Comparison of ENCODE assay signal across 9 mouse cellular contexts in genomic region chr2:92954404-92955114, GRCm38 (mm10). TPM values are rescaled to one million over a fixed set of nuclear protein-coding genes. Genes with fewer than 3 reads are reported as not detected.
DNase-seq lines count a peak whose midpoint lies in the region; ATAC-seq and TF ChIP-seq lines count a peak whose summit lies in the region.
"Had no signal": no experiment of that assay in that cellular context is flagged by ENCODE, and none has a peak within 500 bp of the region (broad histone marks: within the 10 kb centered on the region; RNA-seq: fewer than 3 reads in every experiment).

No protein-coding gene starts in this region.

- no peak overlapping the region for H3K9ac ChIP-seq in liver, embryonic 12.5 days

- no peak for ATAC-seq in liver, embryonic 12.5 days

- peaks cover 4% of the 10 kb centered on the region; the same call in 1 of the 2 replicates for H3K27me3 ChIP-seq in liver, embryonic 12.5 days (replicated peaks)

- peaks cover 13% of the 10 kb centered on the region for H3K4me1 ChIP-seq in liver, embryonic 12.5 days
- no peaks in the 10 kb centered on the region for H3K4me1 ChIP-seq in olfactory bulb, adult 2 months (ENCODE audit: control insufficient read depth, insufficient read depth, low read length)

- WGBS in liver, embryonic 12.5 days (ENCODE audit: insufficient replicate concordance) = 39% methylated on average over 11 of the region's 11 CpGs
- 40% methylated on average over 11 of the region's 11 CpGs for WGBS in olfactory bulb, adult 2 months

- no peak for TF ChIP-seq POLR2A in olfactory bulb, adult 2 months (IDR thresholded peaks at IDR 0.05; ENCODE audit: insufficient read depth, low read depth, low read length)

- H3K9me3 ChIP-seq in liver, embryonic 12.5 days (replicated peaks) = no peaks in the 10 kb centered on the region

- H3K27ac ChIP-seq in liver, embryonic 12.5 days = no peak overlapping the region
- H3K27ac ChIP-seq in olfactory bulb, adult 2 months (ENCODE audit: insufficient read depth, low read depth, low read length) = no peak overlapping the region

- H3K36me3 ChIP-seq in liver, embryonic 12.5 days = no peaks in the 10 kb centered on the region

- no peak overlapping the region for H3K4me2 ChIP-seq in liver, embryonic 12.5 days

- TF ChIP-seq CTCF in olfactory bulb, adult 2 months (IDR thresholded peaks at IDR 0.05; ENCODE audit: insufficient read depth, low read depth, low read length) = peak; percentile 51

- DNase-seq in liver = peak; percentile 66
- DNase-seq in adipocyte (ENCODE audit: low spot score) = peak; percentile 42
- peak; percentile 66 to 85 for DNase-seq in cerebellum, postnatal 4 days (ENCODE audit: low spot score in 2 of 2)
- peak; percentile 80 to 87 for DNase-seq in heart, postnatal 10 days
- peak; percentile 34 to 66 for DNase-seq in left cerebral cortex, postnatal 10 days (ENCODE audit: extremely low spot score in 1 of 2, low spot score in 2 of 2)
- DNase-seq in urinary bladder, postnatal 36 days (ENCODE audit: low spot score in 2 of 2) = peak; percentile 58 to 67

- intact Hi-C loops in heart, postnatal 10 days (cut with DNase I) = loop anchor here (2.0 kb wide), 2 partner anchors 42 to 50 kb away; no protein-coding TSS in a partner anchor
- intact Hi-C loops in left cerebral cortex, postnatal 10 days (cut with DNase I) = loop anchor here (5.0 kb wide), 1 partner anchor 37 kb away; the partner anchor contains the start of gene Syt13

- no peak overlapping the region for H3K4me3 ChIP-seq in liver, embryonic 12.5 days
- H3K4me3 ChIP-seq in olfactory bulb, adult 2 months (ENCODE audit: insufficient read depth, low read depth, low read length) = no peak overlapping the region
- H3K4me3 ChIP-seq: myocyte had no signal

RNA-seq across cellular contexts. Expression of gene Syt13, which starts 39.7 kb away (rescaled TPM):
- 0.43 and 0.44 TPM in 2 replicates for polyA plus RNA-seq in liver, embryonic 12.5 days (2016; fragmentation: Nextera tagmentation; extraction: Ambion mirVana)
- under 1 TPM; 0.07 to 0.48 TPM for total RNA-seq in heart, postnatal 10 days (2021)
- total RNA-seq in left cerebral cortex, postnatal 10 days (2021) = 10 to 100 TPM; 90.0 to 95.7 TPM
- polyA plus RNA-seq in olfactory bulb, adult 2 months (2012; ENCODE audit: insufficient read depth, insufficient read length, low replicate concordance, missing spikeins) = 122 TPM in 1 of 2 replicates, not detected in the other

Comparison
In these comparisons a context has a peak if more than half of its experiments do, and no peak if none do; other contexts are left out.
1. RNA of gene Syt13, which starts 39.7 kb away (total RNA-seq): 90.0 to 95.7 TPM in left cerebral cortex, postnatal 10 days; 0.07 to 0.48 TPM in heart, postnatal 10 days; every median in the first group is over 10 times any median in the second.
2. Peak in every context shown above with its lines, with median percentiles within 50 percentile points of each other: DNase-seq.